Mouse (Mus musculus): Measurements from ENCODE around the gene Cand2. TPM values are rescaled to one million over a fixed set of nuclear protein-coding genes. Genes with fewer than 3 reads are reported as not detected.

The Cand2 gene
- total RNA-seq, 1 experiment: 10.7 TPM

- H3K27ac ChIP-seq (ENCODE audit: insufficient read depth, low read depth, low read length, poor library complexity, severe bottlenecking): no peak overlapping the region
Measured at GRCm38 (mm10) chr6:115767357-115767756, 7.0 kb upstream of the Cand2 start.

GRCm38 (mm10) chr6:115768207-115768606, 6.1 kb upstream of the Cand2 start:
- no peak for TF ChIP-seq ZNF384 (IDR thresholded peaks at IDR 0.05; ENCODE audit: low read depth, low read length)
- no peak for TF ChIP-seq MAFK (IDR thresholded peaks at IDR 0.05; ENCODE audit: insufficient read depth, low read depth, low read length)
- TF ChIP-seq HCFC1 (IDR thresholded peaks at IDR 0.05; ENCODE audit: borderline replicate concordance, insufficient read depth, low read length): no peak
- no peak for TF ChIP-seq ZC3H11A (IDR thresholded peaks at IDR 0.05; ENCODE audit: borderline replicate concordance, low read depth, low read length)
- no peak for TF ChIP-seq CHD2 (IDR thresholded peaks at IDR 0.05; ENCODE audit: low read depth, low read length)
- Histone ChIP-seq H3K9ac (ENCODE audit: insufficient read depth, low read depth, low read length, poor library complexity, severe bottlenecking) (no peak overlapping the region), H3K9me3 (ENCODE audit: control insufficient read depth, insufficient read depth, low read depth, low read length) (no peaks in the 10 kb centered on the region), H3K4me3 (ENCODE audit: insufficient read depth in 1 of 2, low read depth in 1 of 2, low read length in 2 of 2, poor library complexity in 1 of 2, severe bottlenecking in 1 of 2) (no peak overlapping the region), H3K4me1 (ENCODE audit: control insufficient read depth in 2 of 2, insufficient read depth in 2 of 2, low read length in 2 of 2, poor library complexity in 1 of 2) (peaks cover 0 to 9% of the 10 kb centered on the region in 2 experiments; a peak in 2 of 4 replicates), H3K36me3 (ENCODE audit: control insufficient read depth, insufficient read depth, low read length, poor library complexity, severe bottlenecking) (no peaks in the 10 kb centered on the region), H3K27ac (ENCODE audit: insufficient read depth, low read depth, low read length, poor library complexity, severe bottlenecking) (no peak overlapping the region)
- no peak for DNase-seq (ENCODE audit: low read depth, low spot score)
- in situ Hi-C loops (cut with MboI; ENCODE audit: low sequenced_read_pairs in 2 of 2, unreplicated experiment in 2 of 2): no loop called here

More at GRCm38 (mm10) chr6:115767357-115767756, 7.0 kb upstream of the Cand2 start:
- DNase-seq (ENCODE audit: low read depth, low spot score): no peak
- no peaks in the 10 kb centered on the region for H3K9me3 ChIP-seq (ENCODE audit: control insufficient read depth, insufficient read depth, low read depth, low read length)
- no peak overlapping the region for H3K4me3 ChIP-seq (ENCODE audit: insufficient read depth in 1 of 2, low read depth in 1 of 2, low read length in 2 of 2, poor library complexity in 1 of 2, severe bottlenecking in 1 of 2)
- H3K9ac ChIP-seq (ENCODE audit: insufficient read depth, low read depth, low read length, poor library complexity, severe bottlenecking): peak overlapping the region; percentile 21; the same call in 1 of the 2 replicates
- peaks cover 0 to 17% of the 10 kb centered on the region in 2 experiments; a peak in 3 of 4 replicates for H3K4me1 ChIP-seq (ENCODE audit: control insufficient read depth in 2 of 2, insufficient read depth in 2 of 2, low read length in 2 of 2, poor library complexity in 1 of 2)
- H3K36me3 ChIP-seq (ENCODE audit: control insufficient read depth, insufficient read depth, low read length, poor library complexity, severe bottlenecking): no peaks in the 10 kb centered on the region
- TF ChIP-seq MAFK (IDR thresholded peaks at IDR 0.05; ENCODE audit: insufficient read depth, low read depth, low read length) (no peak), ZNF384 (IDR thresholded peaks at IDR 0.05; ENCODE audit: low read depth, low read length) (no peak)
- in situ Hi-C loops (cut with MboI; ENCODE audit: low sequenced_read_pairs in 2 of 2, unreplicated experiment in 2 of 2): no loop called here

GRCm38 (mm10) chr6:115770059-115770670, 4.2 kb upstream of the Cand2 start:
- H3K27ac ChIP-seq (ENCODE audit: insufficient read depth, low read depth, low read length, poor library complexity, severe bottlenecking): no peak overlapping the region
- peaks cover 0 to 10% of the 10 kb centered on the region in 2 experiments; a peak in 1 of 4 replicates for H3K4me1 ChIP-seq (ENCODE audit: control insufficient read depth in 2 of 2, insufficient read depth in 2 of 2, low read length in 2 of 2, poor library complexity in 1 of 2)
- no peak overlapping the region for H3K9ac ChIP-seq (ENCODE audit: insufficient read depth, low read depth, low read length, poor library complexity, severe bottlenecking)
- DNase-seq (ENCODE audit: low read depth, low spot score): no peak
- in situ Hi-C loops (cut with MboI; ENCODE audit: low sequenced_read_pairs in 2 of 2, unreplicated experiment in 2 of 2): loop anchor here in 1 of 2 experiments (5.0 kb wide), 1 partner anchor 48 kb away; no protein-coding TSS in a partner anchor
- TF ChIP-seq ZNF384 (IDR thresholded peaks at IDR 0.05; ENCODE audit: low read depth, low read length): no peak
- no peak for TF ChIP-seq ZC3H11A (IDR thresholded peaks at IDR 0.05; ENCODE audit: borderline replicate concordance, low read depth, low read length)
- no peak for TF ChIP-seq HCFC1 (IDR thresholded peaks at IDR 0.05; ENCODE audit: borderline replicate concordance, insufficient read depth, low read length)
- no peaks in the 10 kb centered on the region for H3K36me3 ChIP-seq (ENCODE audit: control insufficient read depth, insufficient read depth, low read length, poor library complexity, severe bottlenecking)
- H3K4me3 ChIP-seq (ENCODE audit: insufficient read depth in 1 of 2, low read depth in 1 of 2, low read length in 2 of 2, poor library complexity in 1 of 2, severe bottlenecking in 1 of 2): no peak overlapping the region
- no peaks in the 10 kb centered on the region for H3K9me3 ChIP-seq (ENCODE audit: control insufficient read depth, insufficient read depth, low read depth, low read length)

GRCm38 (mm10) chr6:115770852-115771251, 3.5 kb upstream of the Cand2 start:
- DNase-seq (ENCODE audit: low read depth, low spot score): no peak
- peaks cover 0 to 9% of the 10 kb centered on the region in 2 experiments; a peak in 2 of 4 replicates for H3K4me1 ChIP-seq (ENCODE audit: control insufficient read depth in 2 of 2, insufficient read depth in 2 of 2, low read length in 2 of 2, poor library complexity in 1 of 2)
- TF ChIP-seq ZC3H11A (IDR thresholded peaks at IDR 0.05; ENCODE audit: borderline replicate concordance, low read depth, low read length) (no peak), MAFK (IDR thresholded peaks at IDR 0.05; ENCODE audit: insufficient read depth, low read depth, low read length) (no peak)
- in situ Hi-C loops (cut with MboI; ENCODE audit: low sequenced_read_pairs in 2 of 2, unreplicated experiment in 2 of 2): loop anchor here in 1 of 2 experiments (5.0 kb wide), 1 partner anchor 49 kb away; no protein-coding TSS in a partner anchor
- no peak overlapping the region for H3K9ac ChIP-seq (ENCODE audit: insufficient read depth, low read depth, low read length, poor library complexity, severe bottlenecking)
- H3K36me3 ChIP-seq (ENCODE audit: control insufficient read depth, insufficient read depth, low read length, poor library complexity, severe bottlenecking): no peaks in the 10 kb centered on the region
- no peak overlapping the region for H3K4me3 ChIP-seq (ENCODE audit: insufficient read depth in 1 of 2, low read depth in 1 of 2, low read length in 2 of 2, poor library complexity in 1 of 2, severe bottlenecking in 1 of 2)
- no peaks in the 10 kb centered on the region for H3K9me3 ChIP-seq (ENCODE audit: control insufficient read depth, insufficient read depth, low read depth, low read length)
- H3K27ac ChIP-seq (ENCODE audit: insufficient read depth, low read depth, low read length, poor library complexity, severe bottlenecking): no peak overlapping the region

GRCm38 (mm10) chr6:115772201-115772600, 2.1 kb upstream of the Cand2 start:
- Histone ChIP-seq H3K27ac (ENCODE audit: insufficient read depth, low read depth, low read length, poor library complexity, severe bottlenecking) (no peak overlapping the region), H3K36me3 (ENCODE audit: control insufficient read depth, insufficient read depth, low read length, poor library complexity, severe bottlenecking) (no peaks in the 10 kb centered on the region; the same call in 1 of the 2 replicates), H3K4me3 (ENCODE audit: insufficient read depth in 1 of 2, low read depth in 1 of 2, low read length in 2 of 2, poor library complexity in 1 of 2, severe bottlenecking in 1 of 2) (no peak overlapping the region), H3K9me3 (ENCODE audit: control insufficient read depth, insufficient read depth, low read depth, low read length) (no peaks in the 10 kb centered on the region), H3K9ac (ENCODE audit: insufficient read depth, low read depth, low read length, poor library complexity, severe bottlenecking) (no peak overlapping the region), H3K4me1 (ENCODE audit: control insufficient read depth in 2 of 2, insufficient read depth in 2 of 2, low read length in 2 of 2, poor library complexity in 1 of 2) (peaks cover 0 to 13% of the 10 kb centered on the region in 2 experiments; a peak in 2 of 4 replicates)
- TF ChIP-seq HCFC1 (IDR thresholded peaks at IDR 0.05; ENCODE audit: borderline replicate concordance, insufficient read depth, low read length) (no peak), ZC3H11A (IDR thresholded peaks at IDR 0.05; ENCODE audit: borderline replicate concordance, low read depth, low read length) (no peak), CHD2 (IDR thresholded peaks at IDR 0.05; ENCODE audit: low read depth, low read length) (no peak)
- in situ Hi-C loops (cut with MboI; ENCODE audit: low sequenced_read_pairs in 2 of 2, unreplicated experiment in 2 of 2): loop anchor here in 1 of 2 experiments (5.0 kb wide), 1 partner anchor 50 kb away; no protein-coding TSS in a partner anchor
- no peak for DNase-seq (ENCODE audit: low read depth, low spot score)
